Mouse (Mus musculus) heart, embryonic 14.5 days (tissue): ENCODE data around the gene Ccdc169. TPM values are rescaled to one million over a fixed set of nuclear protein-coding genes. Genes with fewer than 3 reads are reported as not detected.

Experiments used
- ATAC-seq: fragments of 200-750 bp; cut with Nextera tagmentation; 2 replicates; pipeline ENCODE4 v1.8.0; 2017; ENCODE audit warnings: low read depth, moderate TSS enrichment; ENCODE audit not compliant: insufficient number of reproducible peaks, insufficient read depth, low FRiP score
- H3K27ac ChIP-seq, 2 experiments: fragments of 200-500 bp in 1 of 2; fragments of 300-500 bp in 1 of 2; sonication (generic) in 1 of 2; replicated peaks in 1 of 2; 2 replicates each; pipeline ENCODE4 v1.5.1; 2012 to 2014; ENCODE audit warnings: low read depth in 2 of 2, low read length in 2 of 2, control low read depth in 1 of 2, mild to moderate bottlenecking in 1 of 2, mixed read lengths in 1 of 2; ENCODE audit not compliant: control insufficient read depth in 1 of 2, insufficient read depth in 1 of 2
- H3K27me3 ChIP-seq: fragments of 300-500 bp; sonication (generic); 2 replicates; pipeline ENCODE4 v1.6.1; 2014; ENCODE audit warnings: mild to moderate bottlenecking, low read length, control low read depth; ENCODE audit not compliant: control insufficient read depth, insufficient read depth
- H3K36me3 ChIP-seq: fragments of 300-500 bp; sonication (generic); 2 replicates; pipeline ENCODE4 v1.6.1; 2014; ENCODE audit warnings: mild to moderate bottlenecking, control low read depth, low read length, mixed read lengths; ENCODE audit not compliant: control insufficient read depth, insufficient read depth
- H3K4me1 ChIP-seq, 2 experiments: fragments of 200-500 bp in 1 of 2; fragments of 300-500 bp in 1 of 2; sonication (generic) in 1 of 2; 2 replicates each; pipeline ENCODE4 v1.6.1; 2012 to 2014; ENCODE audit warnings: low read length in 2 of 2, control low read depth in 1 of 2, mixed read lengths in 1 of 2; ENCODE audit not compliant: control insufficient read depth in 2 of 2, insufficient read depth in 2 of 2
- H3K4me2 ChIP-seq: fragments of 300-500 bp; sonication (generic); 2 replicates; pipeline ENCODE4 v1.6.1; 2014; ENCODE audit warnings: mild to moderate bottlenecking, low read length
- H3K4me3 ChIP-seq, 2 experiments: fragments of 200-500 bp in 1 of 2; fragments of 300-500 bp in 1 of 2; sonication (generic) in 1 of 2; 2 replicates each; pipeline ENCODE4 v1.5.1; 2012 to 2014; ENCODE audit warnings: low read length in 2 of 2, mild to moderate bottlenecking in 2 of 2, control low read depth in 1 of 2, low read depth in 1 of 2, moderate library complexity in 1 of 2; ENCODE audit not compliant: control insufficient read depth in 1 of 2, insufficient read depth in 1 of 2
- H3K9ac ChIP-seq: fragments of 300-500 bp; sonication (generic); 2 replicates; pipeline ENCODE4 v1.6.1; 2014; ENCODE audit warnings: mild to moderate bottlenecking, low read length
- H3K9me3 ChIP-seq: fragments of 300-500 bp; sonication (generic); 2 replicates; pipeline ENCODE4 v1.6.1; 2016; ENCODE audit warnings: low read length, control low read depth; ENCODE audit not compliant: control insufficient read depth
- WGBS: fragments of 180-500 bp; shearing (Covaris S2); extraction: QIAGEN DNeasy Blood & Tissue Kit; methylation state at CpG from one replicate; pipeline ENCODE4 v1.1.7; 2014; 5-methylcytosine and 5-hydroxymethylcytosine counted together
- polyA plus RNA-seq: library from polyadenylated mRNA; unstranded; fragments of >200 nt; fragmentation: Nextera tagmentation; extraction: Ambion mirVana; gene quantifications from 2 replicates; pipeline ENCODE4 v1.2.1, GENCODE M21; 2014

The Ccdc169 gene
- polyA plus RNA-seq, 1 experiment from 2014 or later = not detected

DNA sequence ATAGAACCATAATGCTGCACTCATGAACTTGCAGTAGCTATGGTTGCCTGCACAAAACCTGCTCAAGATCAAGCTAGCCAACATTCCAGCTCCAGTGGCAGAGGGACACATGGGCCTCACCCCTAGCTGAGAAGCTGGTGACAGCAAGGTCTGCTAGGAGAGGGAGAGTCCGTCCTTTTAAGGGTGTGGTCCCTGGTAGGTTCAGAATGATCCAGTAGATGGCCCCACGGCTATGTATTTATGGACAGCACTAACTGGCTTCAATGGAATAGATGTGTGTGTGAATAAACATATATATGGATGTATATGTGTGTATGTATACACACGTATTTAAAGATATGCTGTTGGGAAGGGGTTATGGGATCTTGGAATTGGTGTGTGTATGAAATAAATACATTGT is 35.3 kb downstream of the Ccdc169 start:
- no peak for ATAC-seq
- peaks cover 5% of the 10 kb centered on the region in 2 experiments; a peak in 3 of 4 replicates for H3K4me1 ChIP-seq
- WGBS = 47% methylated on average over 3 of the region's 3 CpGs
- H3K27ac ChIP-seq = no peak overlapping the region
- H3K4me2 ChIP-seq = no peak overlapping the region
- no peak overlapping the region for H3K4me3 ChIP-seq
- no peak overlapping the region for H3K9ac ChIP-seq
- H3K27me3 ChIP-seq = no peaks in the 10 kb centered on the region
- H3K36me3 ChIP-seq = no peaks in the 10 kb centered on the region
- H3K9me3 ChIP-seq = no peaks in the 10 kb centered on the region

DNA sequence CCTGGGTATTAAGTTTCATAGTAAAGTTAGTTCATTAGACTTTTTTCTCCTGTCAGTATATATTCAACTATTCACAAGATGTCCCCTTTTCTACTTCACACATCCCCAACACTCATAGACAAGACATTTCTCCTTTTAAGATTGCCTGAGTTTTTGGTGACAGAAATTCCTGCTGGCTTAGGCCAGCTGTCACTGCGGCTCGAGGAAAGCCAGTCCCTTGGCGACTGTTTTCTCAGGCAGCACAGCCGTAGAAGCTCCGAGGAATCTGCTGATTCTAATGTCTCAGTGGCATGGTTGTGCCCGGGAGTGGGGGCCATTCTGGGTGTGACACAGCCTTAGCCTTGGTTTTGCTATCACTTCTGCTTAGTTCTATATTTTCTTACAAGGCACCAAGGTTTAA is 40.1 kb downstream of the Ccdc169 start:
- no peak overlapping the region for H3K9ac ChIP-seq
- no peaks in the 10 kb centered on the region for H3K27me3 ChIP-seq
- H3K36me3 ChIP-seq = no peaks in the 10 kb centered on the region
- ATAC-seq = no peak
- H3K4me2 ChIP-seq = no peak overlapping the region
- no peak overlapping the region for H3K27ac ChIP-seq
- no peaks in the 10 kb centered on the region for H3K9me3 ChIP-seq
- WGBS = 12% methylated on average over 6 of the region's 6 CpGs
- no peak overlapping the region for H3K4me3 ChIP-seq
- peaks cover 5% of the 10 kb centered on the region in 2 experiments; a peak in 3 of 4 replicates for H3K4me1 ChIP-seq

DNA sequence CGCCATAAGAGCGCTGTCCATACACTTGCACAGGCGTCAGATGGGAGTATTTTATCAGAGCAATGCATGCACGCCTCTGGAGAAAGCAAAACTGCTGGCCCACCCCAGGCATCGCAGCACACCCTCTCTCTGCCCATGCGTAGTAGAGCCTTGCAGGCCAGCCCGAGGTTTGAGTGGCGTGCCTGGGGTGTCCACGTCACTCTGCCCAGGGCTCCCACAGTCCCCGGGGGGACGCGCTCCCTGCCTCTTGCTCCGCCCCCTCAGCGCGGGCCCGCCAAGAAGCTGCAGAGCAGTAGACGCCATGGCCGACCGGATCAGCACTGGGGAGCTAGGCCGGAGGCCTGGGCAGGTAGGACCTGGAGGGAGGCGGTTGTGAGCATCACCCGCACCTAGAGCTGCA is 44.6 kb downstream of the Ccdc169 start, which contains the start of gene Sohlh2:
Gene Sohlh2 (plus strand): TSS at position 263 of the 400 bp plus-strand sequence.
- H3K9ac ChIP-seq = no peak within 1 kb of the TSS
- no peaks in the 10 kb centered on the region for H3K36me3 ChIP-seq
- H3K4me1 ChIP-seq = peaks cover 0 to 3% of the 10 kb centered on the region in 2 experiments; a peak in 2 of 4 replicates
- WGBS = 92% methylated on average over 22 of the region's 22 CpGs
- no peak within 1 kb of the TSS for H3K27ac ChIP-seq
- H3K9me3 ChIP-seq = no peaks in the 10 kb centered on the region
- no peak within 1 kb of the TSS for H3K4me2 ChIP-seq
- no peaks in the 10 kb centered on the region for H3K27me3 ChIP-seq
- ATAC-seq = peak; percentile 59; the same call in 1 of the 2 replicates
- no peak within 1 kb of the TSS for H3K4me3 ChIP-seq

DNA sequence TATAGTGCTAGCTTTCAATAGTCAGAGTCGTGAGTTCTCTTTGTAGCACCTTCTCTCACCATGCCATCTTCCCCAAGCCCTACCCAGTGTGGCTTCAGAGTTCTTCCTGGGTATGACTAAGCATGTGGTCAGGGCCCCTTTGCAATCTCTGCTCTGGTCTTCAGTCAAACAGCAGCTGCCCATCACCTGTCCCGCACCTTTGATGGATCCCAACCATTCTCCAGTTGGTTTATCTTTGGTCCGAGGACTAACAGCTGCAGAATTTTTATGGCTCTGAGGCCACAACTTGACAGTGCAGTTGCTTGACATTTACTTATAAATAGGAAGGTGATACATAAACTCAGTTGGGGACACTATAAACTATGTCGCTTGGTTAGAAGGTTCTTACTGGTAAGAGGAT is 54.5 kb downstream of the Ccdc169 start:
- ATAC-seq = no peak
- no peaks in the 10 kb centered on the region for H3K27me3 ChIP-seq
- no peak overlapping the region for H3K4me3 ChIP-seq
- no peaks in the 10 kb centered on the region for H3K36me3 ChIP-seq
- no peak overlapping the region for H3K9ac ChIP-seq
- 86% methylated on average over 4 of the region's 4 CpGs for WGBS
- no peak overlapping the region for H3K27ac ChIP-seq
- H3K4me2 ChIP-seq = no peak overlapping the region
- H3K4me1 ChIP-seq = no peaks in the 10 kb centered on the region
- no peaks in the 10 kb centered on the region for H3K9me3 ChIP-seq

DNA sequence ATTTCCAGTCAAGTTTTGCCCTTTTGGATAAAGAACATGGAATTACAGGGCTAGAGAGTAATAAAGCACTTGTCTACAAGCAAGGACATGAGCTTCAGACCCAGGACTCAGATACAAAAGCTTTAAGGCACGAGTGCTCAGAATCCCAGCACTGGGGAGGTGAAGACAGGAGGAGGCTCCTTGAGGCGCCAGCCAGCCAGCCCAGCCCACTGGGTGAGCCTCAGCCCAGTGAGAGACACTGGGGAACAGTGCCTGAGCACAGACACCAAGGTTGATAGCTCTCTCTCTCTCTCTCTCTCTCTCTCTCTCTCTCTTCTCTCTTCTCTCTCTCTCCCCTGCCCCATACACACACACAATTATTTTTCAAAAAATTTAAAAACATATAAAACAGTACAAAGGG is 56.2 kb downstream of the Ccdc169 start:
- H3K4me2 ChIP-seq = no peak overlapping the region
- H3K36me3 ChIP-seq = no peaks in the 10 kb centered on the region
- no peak overlapping the region for H3K4me3 ChIP-seq
- no peak overlapping the region for H3K9ac ChIP-seq
- H3K4me1 ChIP-seq = no peaks in the 10 kb centered on the region
- ATAC-seq = no peak
- no peaks in the 10 kb centered on the region for H3K27me3 ChIP-seq
- no peak overlapping the region for H3K27ac ChIP-seq
- whole genome bisulfite sequencing = 38% methylated on average over 2 of the region's 2 CpGs
- H3K9me3 ChIP-seq = no peaks in the 10 kb centered on the region

DNA sequence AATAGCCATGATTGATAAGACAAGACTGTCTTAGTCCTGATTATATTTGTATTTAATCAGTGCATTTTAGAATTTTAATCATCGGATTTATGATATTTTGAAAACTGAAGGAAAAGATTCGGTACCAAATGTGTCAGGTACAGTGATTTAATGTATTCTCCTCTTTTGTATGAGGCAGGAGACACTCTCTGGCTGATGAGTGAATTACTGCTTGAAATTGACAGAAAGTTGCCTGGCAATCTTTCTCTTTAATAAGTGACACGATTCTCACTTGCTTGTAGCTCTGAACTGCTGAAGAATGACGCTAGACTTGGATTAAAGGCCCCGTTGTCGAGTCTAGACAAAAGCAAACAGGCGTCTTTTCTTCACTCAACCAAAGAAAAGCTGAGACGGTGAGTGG is 57.7 kb downstream of the Ccdc169 start:
- no peak overlapping the region for H3K4me3 ChIP-seq
- H3K9ac ChIP-seq = no peak overlapping the region
- no peaks in the 10 kb centered on the region for H3K9me3 ChIP-seq
- WGBS = 81% methylated on average over 8 of the region's 8 CpGs
- H3K4me1 ChIP-seq = no peaks in the 10 kb centered on the region
- H3K36me3 ChIP-seq = no peaks in the 10 kb centered on the region
- H3K27me3 ChIP-seq = no peaks in the 10 kb centered on the region
- no peak for ATAC-seq
- no peak overlapping the region for H3K4me2 ChIP-seq
- no peak overlapping the region for H3K27ac ChIP-seq

- H3K4me3 ChIP-seq = no peak overlapping the region
- WGBS = 75% methylated on average over 5 of the region's 5 CpGs
- no peaks in the 10 kb centered on the region for H3K27me3 ChIP-seq
- H3K4me2 ChIP-seq = no peak overlapping the region
- H3K4me1 ChIP-seq = no peaks in the 10 kb centered on the region
- no peaks in the 10 kb centered on the region for H3K36me3 ChIP-seq
- H3K9ac ChIP-seq = no peak overlapping the region
- H3K9me3 ChIP-seq = no peaks in the 10 kb centered on the region
- no peak for ATAC-seq
- no peak overlapping the region for H3K27ac ChIP-seq
Measured at GRCm38 (mm10) chr3:55195581-55196327, 58.6 kb downstream of the Ccdc169 start.

DNA sequence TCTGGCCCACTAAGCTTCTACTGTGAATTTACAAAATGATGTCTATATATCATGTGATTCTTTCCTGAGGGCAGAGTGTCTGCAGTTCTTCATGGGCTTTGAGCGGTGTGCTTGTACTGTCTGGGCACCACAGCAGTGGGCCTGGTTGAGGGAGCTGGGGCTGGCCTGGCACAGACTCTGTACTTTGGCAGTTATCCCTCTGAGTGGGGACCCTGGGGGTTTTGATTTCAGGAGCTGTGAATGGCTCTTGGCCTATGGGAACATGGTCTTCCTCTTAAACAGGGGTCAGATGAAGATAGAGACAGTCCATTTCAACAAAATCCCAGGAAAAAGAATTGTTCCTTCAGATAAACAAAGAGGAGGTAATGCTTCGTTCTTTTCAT is 59.2 kb downstream of the Ccdc169 start:
- Histone ChIP-seq H3K4me2 (no peak overlapping the region), H3K36me3 (no peaks in the 10 kb centered on the region), H3K27me3 (no peaks in the 10 kb centered on the region), H3K27ac (no peak overlapping the region), H3K9me3 (no peaks in the 10 kb centered on the region), H3K4me3 (no peak overlapping the region), H3K9ac (no peak overlapping the region), H3K4me1 (no peaks in the 10 kb centered on the region)
- ATAC-seq = no peak
- 79% methylated on average over 2 of the region's 2 CpGs for WGBS
